Mouse (Mus musculus): ENCODE results near the gene Ptgs1. TPM values are rescaled to one million over a fixed set of nuclear protein-coding genes. Genes with fewer than 3 reads are reported as not detected.

Ptgs1 gene
- polyA plus RNA-seq, 1 experiment, result not detected

DNA sequence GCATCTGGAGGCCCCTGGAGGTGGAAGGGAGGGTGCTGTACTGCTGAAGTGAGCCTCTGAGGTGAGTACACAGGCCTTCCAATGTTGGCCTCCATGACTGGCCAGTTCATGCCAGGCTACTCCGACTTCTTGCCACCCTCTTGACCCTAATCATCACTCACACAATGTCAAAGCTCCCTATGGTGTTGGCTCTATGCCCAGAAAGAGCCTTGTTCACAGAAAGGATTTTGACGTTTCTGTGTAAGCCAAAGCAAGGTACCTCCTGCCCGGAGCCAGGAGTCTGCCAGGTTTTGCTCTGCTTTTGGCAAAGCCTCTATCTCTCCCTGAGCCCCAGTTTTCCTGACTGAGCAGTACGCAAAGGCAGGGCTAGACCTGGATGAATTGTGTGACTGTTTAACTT lies 5.7 kb downstream of the Ptgs1 start:
- TF ChIP-seq GATA1 (IDR thresholded peaks at IDR 0.05; ENCODE audit: low read length), result no peak

DNA sequence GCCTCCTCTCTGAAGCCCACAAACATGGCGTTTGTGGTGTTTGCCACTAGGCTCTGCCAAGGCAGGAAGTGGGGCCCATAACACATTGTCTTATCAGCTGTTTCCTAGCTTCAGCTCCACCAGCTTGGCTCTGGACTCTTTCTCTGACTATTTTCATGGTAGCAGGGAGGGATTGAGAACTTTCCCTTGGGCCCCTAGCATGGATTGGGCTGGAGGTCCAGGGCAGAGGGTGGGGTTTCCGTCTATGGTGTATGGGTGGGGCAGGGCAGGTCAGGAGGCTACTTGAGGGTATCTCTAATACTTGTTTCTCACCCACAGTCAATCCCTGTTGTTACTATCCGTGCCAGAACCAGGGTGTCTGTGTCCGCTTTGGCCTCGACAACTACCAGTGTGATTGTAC lies 6.7 kb downstream of the Ptgs1 start:
- no peak for TF ChIP-seq GATA1 (IDR thresholded peaks at IDR 0.05; ENCODE audit: low read length)

DNA sequence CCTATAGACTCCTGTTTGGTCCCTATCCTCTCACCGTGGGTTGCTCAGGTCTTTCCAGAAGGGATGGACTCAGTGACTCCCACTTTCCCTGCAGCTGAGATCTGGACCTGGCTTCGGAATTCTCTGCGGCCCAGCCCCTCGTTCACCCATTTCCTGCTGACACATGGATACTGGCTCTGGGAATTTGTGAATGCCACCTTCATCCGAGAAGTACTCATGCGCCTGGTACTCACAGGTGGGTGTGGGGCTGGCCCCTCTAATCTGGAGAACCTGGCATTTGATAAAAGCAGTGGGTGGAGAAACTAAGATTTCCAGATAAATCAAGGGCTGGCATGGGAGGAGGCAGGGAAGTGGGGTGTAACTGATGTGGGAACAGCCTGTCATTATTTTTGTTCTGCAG lies 7.3 kb downstream of the Ptgs1 start:
- no peak for TF ChIP-seq GATA1 (IDR thresholded peaks at IDR 0.05; ENCODE audit: low read length)

DNA sequence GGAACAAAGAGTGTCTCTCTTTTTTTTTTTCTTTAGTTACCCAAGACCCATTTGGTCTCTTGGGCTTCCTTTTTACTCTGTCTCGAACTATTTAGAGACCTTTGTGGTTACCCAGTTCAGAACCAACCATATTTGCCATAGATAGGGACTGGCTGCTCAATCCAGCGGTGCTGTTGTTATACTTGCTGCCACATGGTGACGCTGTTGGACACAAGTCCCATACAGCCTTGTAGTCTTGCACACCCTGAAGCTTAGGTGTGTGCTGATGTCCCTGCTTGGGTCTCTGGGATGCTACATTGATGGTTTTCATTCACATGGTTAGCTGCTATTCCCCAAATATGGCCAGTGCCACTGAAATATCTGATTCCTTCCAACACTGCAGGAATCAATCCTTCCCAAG lies 8.2 kb downstream of the Ptgs1 start:
- no peak for TF ChIP-seq GATA1 (IDR thresholded peaks at IDR 0.05; ENCODE audit: low read length)

DNA sequence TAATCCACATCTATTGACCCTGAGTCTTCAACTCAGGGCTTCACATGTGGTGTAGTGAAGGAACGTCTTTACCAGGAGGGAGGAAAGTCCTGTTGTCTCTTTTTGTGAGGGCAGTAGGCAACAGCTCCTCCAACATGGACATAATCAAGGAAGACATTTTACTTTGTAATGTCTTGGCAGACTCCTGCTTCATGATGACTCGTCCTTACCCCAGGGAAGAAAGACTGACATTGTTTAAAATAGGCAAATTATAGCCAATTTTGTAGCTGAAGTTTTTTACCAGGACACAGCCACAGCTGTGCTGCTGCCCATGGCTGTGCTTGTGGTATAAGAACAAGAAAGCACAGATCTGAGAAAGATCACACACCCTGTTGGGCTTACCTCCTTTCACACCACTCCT lies 8.7 kb downstream of the Ptgs1 start:
- no peak for TF ChIP-seq GATA1 (IDR thresholded peaks at IDR 0.05; ENCODE audit: low read length)

DNA sequence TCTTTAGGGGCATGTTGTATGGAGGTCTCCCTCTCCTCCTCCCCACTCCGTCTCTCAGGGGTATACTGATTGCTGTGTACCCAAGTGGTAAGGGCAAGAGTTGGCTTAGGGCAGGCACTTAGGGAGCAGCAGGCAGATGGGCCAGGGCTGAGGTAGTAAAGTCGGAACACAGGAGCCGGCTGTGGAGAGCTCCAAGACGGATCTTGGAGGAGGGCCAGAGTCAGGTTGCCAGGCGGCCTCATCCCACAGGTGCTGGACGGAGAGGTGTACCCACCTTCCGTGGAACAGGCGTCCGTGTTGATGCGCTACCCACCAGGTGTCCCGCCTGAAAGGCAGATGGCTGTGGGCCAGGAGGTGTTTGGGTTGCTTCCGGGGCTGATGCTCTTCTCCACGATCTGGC lies 12.3 kb downstream of the Ptgs1 start:
- no peak for TF ChIP-seq GATA1 (IDR thresholded peaks at IDR 0.05; ENCODE audit: low read length)

DNA sequence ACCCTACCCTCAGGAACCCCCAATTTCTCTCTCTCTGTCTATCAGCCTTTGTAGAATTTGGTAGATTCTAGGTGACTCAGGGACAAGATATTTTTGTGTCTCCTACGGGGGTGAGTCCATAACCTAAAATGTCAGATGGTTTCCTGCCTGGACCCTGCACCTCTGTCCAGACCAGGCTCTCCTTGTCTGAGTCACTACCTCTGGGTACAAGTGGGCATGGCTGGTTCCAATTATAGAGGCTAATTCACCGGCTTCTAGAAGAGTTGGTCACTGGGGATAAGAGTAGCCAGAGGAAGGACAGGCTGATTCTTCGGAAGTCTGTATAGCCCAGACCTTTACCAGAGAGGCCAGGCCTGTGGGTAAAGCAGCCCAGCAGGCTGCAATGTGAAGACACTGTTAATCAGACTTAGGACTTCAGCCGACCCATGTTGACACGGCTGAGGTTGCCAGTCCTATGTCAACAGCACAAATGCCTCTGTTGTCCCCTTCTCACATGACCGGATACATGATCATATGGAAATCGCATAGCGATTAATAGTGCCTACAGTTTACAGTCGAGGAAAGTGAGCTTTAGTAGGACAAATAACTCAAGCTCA lies 13.2 kb downstream of the Ptgs1 start:
- no peak for TF ChIP-seq GATA1 (IDR thresholded peaks at IDR 0.05; ENCODE audit: low read length)

DNA sequence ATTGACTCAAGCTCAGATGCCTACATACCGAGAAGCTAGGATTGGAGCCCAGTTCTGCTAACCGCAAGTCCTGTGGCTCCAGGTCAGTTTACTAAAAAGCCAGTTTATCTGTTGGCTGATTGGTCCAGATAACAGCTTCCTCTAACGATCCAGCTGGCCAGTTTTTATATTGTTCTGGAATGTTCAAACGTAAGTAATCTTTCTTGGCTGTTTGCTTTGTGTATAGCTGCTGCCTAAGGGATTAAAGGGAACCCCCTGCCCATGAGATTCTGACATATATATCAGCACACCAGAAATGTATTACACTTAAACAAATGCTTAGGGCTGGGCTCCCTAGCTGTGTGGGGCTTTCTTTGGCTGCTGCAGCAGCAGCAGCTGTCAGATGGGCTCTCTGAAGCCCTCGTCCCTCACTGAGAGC lies 13.7 kb downstream of the Ptgs1 start:
- no peak for TF ChIP-seq GATA1 (IDR thresholded peaks at IDR 0.05; ENCODE audit: low read length)

DNA sequence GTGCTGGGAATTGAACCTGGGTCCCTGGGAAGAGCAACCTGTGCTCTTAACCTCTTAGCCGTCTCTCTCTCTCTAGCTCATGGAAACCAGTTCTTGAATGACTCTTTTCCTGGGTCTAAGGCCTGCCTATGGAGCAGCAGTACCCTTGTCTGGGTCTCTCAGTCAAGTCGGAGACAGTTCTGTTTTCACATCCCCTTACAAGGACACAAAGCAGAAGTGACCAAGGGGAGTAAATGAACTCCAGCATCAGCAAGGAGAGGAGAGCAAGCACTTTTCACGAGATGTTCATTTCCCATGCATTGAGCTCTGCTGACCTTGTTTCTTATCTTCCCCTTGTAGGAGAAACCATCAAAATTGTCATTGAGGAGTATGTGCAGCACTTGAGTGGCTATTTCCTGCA lies 14.5 kb downstream of the Ptgs1 start:
- TF ChIP-seq GATA1 (IDR thresholded peaks at IDR 0.05; ENCODE audit: low read length), result no peak

DNA sequence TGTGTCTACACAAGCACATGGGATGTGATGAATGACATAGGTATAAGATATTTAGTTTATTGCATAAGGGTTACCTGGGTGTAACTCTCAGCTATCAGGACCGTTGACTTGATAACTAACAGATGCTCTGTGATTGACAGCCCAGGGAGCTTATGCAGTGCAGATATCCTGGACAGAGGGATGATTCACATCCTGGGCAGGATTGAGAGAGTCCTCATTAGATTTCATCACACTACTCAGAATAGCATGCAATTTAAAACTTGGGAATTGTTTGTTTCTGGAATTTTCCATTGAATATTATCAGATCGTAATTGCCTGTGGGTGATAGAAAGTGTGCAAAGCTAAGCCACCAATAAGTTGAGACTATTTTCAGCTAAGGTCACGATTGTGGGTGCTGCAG lies 17.7 kb downstream of the Ptgs1 start:
- no peak for TF ChIP-seq GATA1 (IDR thresholded peaks at IDR 0.05; ENCODE audit: low read length)

DNA sequence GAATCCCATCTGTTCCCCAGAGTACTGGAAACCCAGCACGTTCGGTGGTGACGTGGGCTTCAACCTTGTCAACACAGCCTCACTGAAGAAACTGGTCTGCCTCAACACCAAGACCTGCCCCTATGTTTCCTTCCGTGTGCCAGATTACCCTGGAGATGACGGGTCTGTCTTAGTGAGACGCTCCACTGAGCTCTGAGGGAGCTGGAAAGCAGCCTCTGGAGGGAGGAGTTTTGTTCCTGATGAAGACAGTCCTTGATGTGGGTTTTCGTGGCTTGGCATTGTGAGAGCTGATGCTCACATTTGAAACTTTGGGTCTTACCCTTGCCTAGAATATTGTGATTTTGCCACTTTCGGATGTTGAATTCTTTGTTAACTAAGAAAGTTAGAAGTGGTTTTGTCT lies 20.9 kb downstream of the Ptgs1 start:
- no peak for TF ChIP-seq GATA1 (IDR thresholded peaks at IDR 0.05; ENCODE audit: low read length)

DNA sequence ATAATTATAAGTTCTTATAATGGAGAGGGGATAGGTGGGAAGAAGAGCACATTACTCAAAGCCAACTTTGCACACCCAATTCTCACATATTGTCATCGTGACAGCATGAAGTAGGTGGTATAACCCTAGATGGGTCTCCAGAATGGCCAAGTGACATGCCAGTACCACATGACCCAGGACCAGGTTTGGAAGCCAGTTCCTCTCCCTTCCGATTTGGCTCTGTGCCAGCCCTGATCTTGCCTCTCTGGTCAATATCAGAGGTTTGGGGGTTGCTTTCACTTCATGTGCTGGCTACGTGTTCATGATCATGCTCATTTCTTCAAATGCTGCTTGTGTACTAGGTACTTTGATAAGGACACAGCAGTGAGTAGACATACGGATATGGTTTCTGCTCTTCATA lies 22.3 kb downstream of the Ptgs1 start:
- no peak for TF ChIP-seq GATA1 (IDR thresholded peaks at IDR 0.05; ENCODE audit: low read length)

DNA sequence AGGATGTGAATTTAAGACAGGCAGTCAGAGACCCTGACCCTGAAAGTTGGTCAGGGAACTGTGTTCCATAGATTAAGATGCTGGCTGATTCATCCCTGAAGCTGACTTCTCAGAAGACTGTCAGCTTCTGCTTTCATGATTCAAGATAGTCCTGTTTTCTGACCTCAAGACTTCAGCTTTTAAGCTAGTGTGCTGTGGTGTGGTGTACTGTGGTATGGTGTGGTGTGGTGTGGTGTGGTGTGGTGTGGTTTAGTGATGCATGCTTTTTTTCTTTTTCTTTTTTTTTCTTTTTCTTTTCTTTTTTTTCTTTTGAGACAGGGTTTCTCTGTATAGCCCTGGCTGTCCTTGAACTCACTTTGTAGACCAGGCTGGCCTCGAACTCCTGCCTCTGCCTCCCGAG lies 24.2 kb downstream of the Ptgs1 start:
- no peak for TF ChIP-seq GATA1 (IDR thresholded peaks at IDR 0.05; ENCODE audit: low read length)

DNA sequence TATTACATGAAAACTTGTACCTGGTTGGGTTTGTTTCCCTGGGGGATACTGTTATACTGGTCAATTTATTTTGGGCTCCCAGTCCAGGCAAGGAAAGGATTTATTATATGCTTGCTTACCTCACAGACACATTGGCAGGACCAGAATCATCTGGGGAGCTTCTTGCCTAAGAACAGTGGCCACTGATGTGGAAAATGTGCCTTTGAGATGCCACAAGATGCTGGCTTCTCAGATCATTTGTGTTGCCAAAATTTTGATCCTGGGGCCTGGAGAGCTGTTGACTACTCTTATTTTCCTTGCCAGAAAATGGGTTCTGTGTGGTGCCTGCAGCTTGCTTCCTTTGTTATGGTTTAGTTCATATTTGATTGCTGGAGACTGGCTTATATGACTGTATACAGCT lies 26.7 kb downstream of the Ptgs1 start:
- no peak for TF ChIP-seq GATA1 (IDR thresholded peaks at IDR 0.05; ENCODE audit: low read length)

DNA sequence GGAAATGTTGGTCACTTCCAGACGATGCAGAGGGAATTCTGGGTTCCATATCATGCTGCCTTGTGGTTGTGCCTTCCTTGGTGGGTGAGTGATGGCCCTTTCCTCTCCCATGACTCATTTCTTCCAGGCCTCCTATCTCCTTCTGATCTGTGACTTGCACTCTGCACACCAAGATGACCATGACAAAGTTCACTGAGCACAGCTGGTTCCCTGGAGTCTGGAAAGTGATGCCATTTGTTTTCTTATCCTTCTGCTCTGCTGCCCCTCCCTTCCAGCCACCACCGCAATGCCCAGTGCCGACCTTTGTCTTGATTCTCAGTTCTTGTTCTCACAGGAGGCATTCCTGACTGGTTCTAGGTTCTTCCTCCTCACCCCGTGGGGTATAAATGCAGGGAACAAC lies 29.2 kb downstream of the Ptgs1 start:
- TF ChIP-seq GATA1 (IDR thresholded peaks at IDR 0.05; ENCODE audit: low read length), result no peak

DNA sequence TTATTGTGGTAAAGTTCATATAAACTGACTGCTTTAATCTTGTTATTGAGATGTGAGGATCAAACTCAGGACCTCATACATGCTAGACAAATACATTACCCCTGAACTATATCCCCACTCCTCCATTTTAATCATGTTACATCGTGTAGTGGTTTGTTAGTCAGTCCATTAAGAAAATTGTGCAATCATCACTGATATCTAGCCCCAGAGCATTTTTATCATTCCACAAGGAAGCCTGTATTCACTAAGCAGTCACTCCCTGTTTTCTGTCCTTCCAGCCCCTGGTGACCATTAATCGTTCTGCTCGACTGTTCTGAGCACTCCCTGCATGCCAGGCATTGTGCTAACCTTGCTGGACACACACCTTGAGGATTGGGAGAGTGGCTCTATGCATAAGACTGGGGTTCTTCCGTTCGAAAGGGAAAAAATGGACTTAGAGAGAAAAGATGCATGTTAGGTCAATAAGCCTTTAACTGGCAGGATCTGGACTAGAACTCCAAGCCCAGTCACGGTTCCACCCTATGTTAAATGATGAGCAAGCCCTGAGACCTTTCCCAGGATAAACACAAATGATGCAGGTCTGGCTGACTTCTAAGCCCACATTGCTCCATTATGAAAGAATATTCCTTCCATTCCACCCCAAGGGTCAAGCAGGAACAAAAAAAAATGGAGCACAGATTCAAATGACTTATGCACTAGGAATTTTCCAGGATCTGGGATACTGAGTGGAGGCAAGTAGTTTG lies 29.7 kb downstream of the Ptgs1 start:
- TF ChIP-seq GATA1 (IDR thresholded peaks at IDR 0.05; ENCODE audit: low read length), result no peak

DNA sequence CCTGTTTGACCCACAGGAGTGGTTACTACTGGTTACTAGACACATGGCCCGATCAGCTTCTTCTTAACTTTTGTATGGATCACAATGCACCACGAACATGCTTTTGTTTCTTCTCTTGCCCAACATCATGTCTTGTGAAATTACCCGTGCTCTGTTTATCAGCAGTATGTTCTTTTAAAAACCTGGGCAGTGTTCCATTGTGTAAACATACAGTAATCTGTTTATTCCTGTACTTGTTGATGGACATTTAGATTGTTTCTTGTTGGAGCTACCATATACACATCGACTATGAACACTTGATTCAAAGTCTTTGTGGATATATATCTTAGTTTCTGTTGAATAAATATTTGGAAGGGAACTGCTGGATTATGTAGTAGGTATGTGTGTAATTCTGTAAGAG lies 31.8 kb downstream of the Ptgs1 start:
- TF ChIP-seq GATA1 (IDR thresholded peaks at IDR 0.05; ENCODE audit: low read length), result no peak

Measured in G1E-ER4 (cell line).